Mouse (Mus musculus) midbrain, embryonic 13.5 days (tissue): ENCODE measurements around the gene Fyn. TPM values are rescaled to one million over a fixed set of nuclear protein-coding genes. Genes with fewer than 3 reads are reported as not detected.

ENCODE experiments used
- ATAC-seq: fragments of 200-750 bp; cut with Nextera tagmentation; 2 replicates; pipeline ENCODE4 v1.8.0; 2017; ENCODE audit warnings: mild to moderate bottlenecking, moderate TSS enrichment, moderate library complexity
- H3K27ac ChIP-seq: fragments of 300-500 bp; sonication (generic); 2 replicates; pipeline ENCODE4 v1.5.1; 2015; ENCODE audit warnings: inconsistent platforms, mild to moderate bottlenecking, moderate library complexity
- H3K27me3 ChIP-seq: fragments of 300-500 bp; sonication (generic); 2 replicates; pipeline ENCODE4 v1.6.1; 2015; ENCODE audit warnings: mild to moderate bottlenecking, inconsistent platforms
- H3K36me3 ChIP-seq: fragments of 300-500 bp; sonication (generic); 2 replicates; pipeline ENCODE4 v1.6.1; 2015; ENCODE audit warnings: mild to moderate bottlenecking, inconsistent platforms
- H3K4me1 ChIP-seq: fragments of 300-500 bp; sonication (generic); replicated peaks from 2 replicates; pipeline ENCODE4 v1.6.1; 2015; ENCODE audit warnings: inconsistent platforms
- H3K4me2 ChIP-seq: fragments of 300-500 bp; sonication (generic); replicated peaks from 2 replicates; pipeline ENCODE4 v1.6.1; 2015; ENCODE audit warnings: moderate library complexity, mild to moderate bottlenecking, inconsistent platforms
- H3K4me3 ChIP-seq: fragments of 300-500 bp; sonication (generic); replicated peaks from 2 replicates; pipeline ENCODE4 v1.5.1; 2015; ENCODE audit warnings: mild to moderate bottlenecking, inconsistent platforms
- H3K9ac ChIP-seq: fragments of 300-500 bp; sonication (generic); replicated peaks from 2 replicates; pipeline ENCODE4 v1.6.1; 2015; ENCODE audit warnings: mild to moderate bottlenecking, inconsistent platforms
- H3K9me3 ChIP-seq: fragments of 300-500 bp; sonication (generic); 2 replicates; pipeline ENCODE4 v1.6.1; 2016; ENCODE audit warnings: mild to moderate bottlenecking, inconsistent platforms
- WGBS: fragments of 180-500 bp; shearing (Covaris S2); methylation state at CpG from one replicate; pipeline ENCODE4 v1.1.7; 2015; 5-methylcytosine and 5-hydroxymethylcytosine counted together
- polyA plus RNA-seq: library from polyadenylated mRNA; unstranded; fragments of >200 nt; fragmentation: Nextera tagmentation; extraction: Ambion mirVana; gene quantifications from 2 replicates; pipeline ENCODE4 v1.2.1, GENCODE M21; 2015

The Fyn gene
- polyA plus RNA-seq, 1 experiment from 2014 or later = 64.8 TPM

- Histone ChIP-seq H3K9ac (no peak overlapping the region), H3K27me3 (no peaks in the 10 kb centered on the region), H3K4me1 (peaks cover 31% of the 10 kb centered on the region), H3K9me3 (0 out of 2 replicates have a peak, but pooled peaks cover 9% of the 10 kb centered on the region), H3K27ac (no peak overlapping the region), H3K36me3 (no peaks in the 10 kb centered on the region; the same call in 1 of the 2 replicates), H3K4me3 (no peak overlapping the region), H3K4me2 (no peak overlapping the region)
- ATAC-seq = no peak
- WGBS = 81% methylated on average over 10 of the region's 10 CpGs
These were observed 222.0 kb downstream of the Fyn start for GRCm38 (mm10) chr10:39590629-39591028.

- Histone ChIP-seq H3K36me3 (no peaks in the 10 kb centered on the region; the same call in 1 of the 2 replicates), H3K4me2 (no peak overlapping the region), H3K27ac (no peak overlapping the region), H3K9me3 (0 out of 2 replicates have a peak, but pooled peaks cover 9% of the 10 kb centered on the region), H3K9ac (no peak overlapping the region), H3K4me1 (peaks cover 37% of the 10 kb centered on the region), H3K4me3 (no peak overlapping the region), H3K27me3 (no peaks in the 10 kb centered on the region)
- 43% methylated on average over 4 of the region's 4 CpGs for WGBS
- ATAC-seq = no peak
These were observed 223.8 kb downstream of the Fyn start for GRCm38 (mm10) chr10:39592501-39592900.

- peaks cover 24% of the 10 kb centered on the region for H3K4me1 ChIP-seq
- ATAC-seq = no peak
- H3K4me3 ChIP-seq = no peak overlapping the region
- no peak overlapping the region for H3K27ac ChIP-seq
- no peaks in the 10 kb centered on the region for H3K27me3 ChIP-seq
- no peak overlapping the region for H3K4me2 ChIP-seq
- 52% methylated on average over 1 of the region's 1 CpGs for WGBS
- H3K9ac ChIP-seq = no peak overlapping the region
- 0 out of 2 replicates have a peak, but pooled peaks cover 9% of the 10 kb centered on the region for H3K9me3 ChIP-seq
- H3K36me3 ChIP-seq = no peaks in the 10 kb centered on the region; the same call in 1 of the 2 replicates
These were observed 226.1 kb downstream of the Fyn start for GRCm38 (mm10) chr10:39594716-39595115.

- WGBS = 86% methylated on average over 3 of the region's 3 CpGs
- Histone ChIP-seq H3K4me1 (peaks cover 22% of the 10 kb centered on the region), H3K9me3 (0 out of 2 replicates have a peak, but pooled peaks cover 9% of the 10 kb centered on the region), H3K9ac (no peak overlapping the region), H3K27me3 (no peaks in the 10 kb centered on the region), H3K4me2 (no peak overlapping the region), H3K36me3 (no peaks in the 10 kb centered on the region; the same call in 1 of the 2 replicates), H3K4me3 (no peak overlapping the region), H3K27ac (no peak overlapping the region)
- no peak for ATAC-seq
These were observed 227.2 kb downstream of the Fyn start for GRCm38 (mm10) chr10:39595862-39596261.

GRCm38 (mm10) chr10:39597116-39597791 lies 228.6 kb downstream of the Fyn start:
- H3K27me3 ChIP-seq = no peaks in the 10 kb centered on the region
- H3K9ac ChIP-seq = no peak overlapping the region
- H3K4me3 ChIP-seq = no peak overlapping the region
- H3K36me3 ChIP-seq = no peaks in the 10 kb centered on the region; the same call in 1 of the 2 replicates
- WGBS = 34% methylated on average over 9 of the region's 9 CpGs
- H3K27ac ChIP-seq = peak overlapping the region; percentile 48
- peaks cover 22% of the 10 kb centered on the region for H3K4me1 ChIP-seq
- 0 out of 2 replicates have a peak, but pooled peaks cover 9% of the 10 kb centered on the region for H3K9me3 ChIP-seq
- ATAC-seq = peak; percentile 65
- no peak overlapping the region for H3K4me2 ChIP-seq

GRCm38 (mm10) chr10:39597792-39598183 lies 229.1 kb downstream of the Fyn start:
- no peak overlapping the region for H3K4me2 ChIP-seq
- peak; percentile 68 for ATAC-seq
- H3K27ac ChIP-seq = peak overlapping the region; percentile 48
- H3K9me3 ChIP-seq = 0 out of 2 replicates have a peak, but pooled peaks cover 7% of the 10 kb centered on the region
- no peak overlapping the region for H3K4me3 ChIP-seq
- no peak overlapping the region for H3K9ac ChIP-seq
- peaks cover 22% of the 10 kb centered on the region for H3K4me1 ChIP-seq
- 46% methylated on average over 3 of the region's 3 CpGs for WGBS
- H3K27me3 ChIP-seq = no peaks in the 10 kb centered on the region
- H3K36me3 ChIP-seq = no peaks in the 10 kb centered on the region; the same call in 1 of the 2 replicates

- Histone ChIP-seq H3K36me3 (no peaks in the 10 kb centered on the region), H3K4me3 (no peak overlapping the region), H3K27ac (no peak overlapping the region), H3K4me2 (no peak overlapping the region), H3K27me3 (no peaks in the 10 kb centered on the region), H3K9me3 (peaks cover 5% of the 10 kb centered on the region; the same call in 1 of the 2 replicates), H3K9ac (no peak overlapping the region), H3K4me1 (peaks cover 22% of the 10 kb centered on the region)
- ATAC-seq = no peak
- 89% methylated on average over 4 of the region's 4 CpGs for WGBS
These were observed 230.9 kb downstream of the Fyn start for GRCm38 (mm10) chr10:39599601-39600000.

GRCm38 (mm10) chr10:39600115-39600514 lies 231.5 kb downstream of the Fyn start:
- ATAC-seq = no peak
- WGBS = 91% methylated on average over 1 of the region's 1 CpGs
- Histone ChIP-seq H3K9me3 (peaks cover 9% of the 10 kb centered on the region; the same call in 1 of the 2 replicates), H3K36me3 (no peaks in the 10 kb centered on the region), H3K27me3 (no peaks in the 10 kb centered on the region), H3K4me2 (no peak overlapping the region), H3K27ac (no peak overlapping the region), H3K4me3 (no peak overlapping the region), H3K9ac (no peak overlapping the region), H3K4me1 (peaks cover 22% of the 10 kb centered on the region)

GRCm38 (mm10) chr10:39601068-39601467 lies 232.4 kb downstream of the Fyn start:
- no peak overlapping the region for H3K4me2 ChIP-seq
- WGBS = 88% methylated on average over 5 of the region's 5 CpGs
- no peak overlapping the region for H3K9ac ChIP-seq
- no peaks in the 10 kb centered on the region for H3K27me3 ChIP-seq
- ATAC-seq = no peak
- peaks cover 12% of the 10 kb centered on the region; the same call in 1 of the 2 replicates for H3K9me3 ChIP-seq
- no peaks in the 10 kb centered on the region for H3K36me3 ChIP-seq
- H3K4me3 ChIP-seq = no peak overlapping the region
- peaks cover 19% of the 10 kb centered on the region for H3K4me1 ChIP-seq
- H3K27ac ChIP-seq = no peak overlapping the region

GRCm38 (mm10) chr10:39606434-39606833 lies 237.8 kb downstream of the Fyn start:
- ATAC-seq = no peak
- H3K4me1 ChIP-seq = no peaks in the 10 kb centered on the region
- peaks cover 23% of the 10 kb centered on the region for H3K9me3 ChIP-seq
- no peak overlapping the region for H3K4me3 ChIP-seq
- H3K4me2 ChIP-seq = no peak overlapping the region
- no peak overlapping the region for H3K27ac ChIP-seq
- WGBS = 95% methylated on average over 1 of the region's 1 CpGs
- no peaks in the 10 kb centered on the region for H3K27me3 ChIP-seq
- no peaks in the 10 kb centered on the region for H3K36me3 ChIP-seq
- no peak overlapping the region for H3K9ac ChIP-seq

- H3K9me3 ChIP-seq = peaks cover 10% of the 10 kb centered on the region
- no peak overlapping the region for H3K4me3 ChIP-seq
- no peak overlapping the region for H3K27ac ChIP-seq
- H3K4me1 ChIP-seq = peaks cover 28% of the 10 kb centered on the region
- no peak overlapping the region for H3K9ac ChIP-seq
- no peaks in the 10 kb centered on the region for H3K27me3 ChIP-seq
- no peak for ATAC-seq
- 79% methylated on average over 3 of the region's 3 CpGs for WGBS
- no peaks in the 10 kb centered on the region for H3K36me3 ChIP-seq
- H3K4me2 ChIP-seq = no peak overlapping the region
These were observed 242.6 kb downstream of the Fyn start for GRCm38 (mm10) chr10:39611234-39611633.

GRCm38 (mm10) chr10:39612131-39612530 lies 243.5 kb downstream of the Fyn start:
- Histone ChIP-seq H3K4me3 (no peak overlapping the region), H3K9ac (no peak overlapping the region), H3K9me3 (peaks cover 4% of the 10 kb centered on the region; the same call in 1 of the 2 replicates), H3K27me3 (no peaks in the 10 kb centered on the region), H3K36me3 (no peaks in the 10 kb centered on the region), H3K4me1 (peaks cover 28% of the 10 kb centered on the region), H3K4me2 (no peak overlapping the region), H3K27ac (no peak overlapping the region)
- WGBS = 71% methylated on average over 2 of the region's 2 CpGs
- no peak for ATAC-seq
